Mouse (Mus musculus): ENCODE measurements around the gene Olfr1415. TPM values are rescaled to one million over a fixed set of nuclear protein-coding genes. Genes with fewer than 3 reads are reported as not detected.
A peak's percentile ranks its signal among the peaks of the same experiment; 100 is the strongest.

The Olfr1415 gene
- polyA plus RNA-seq, 1 experiment from 2014 or later, result not detected

DNA sequence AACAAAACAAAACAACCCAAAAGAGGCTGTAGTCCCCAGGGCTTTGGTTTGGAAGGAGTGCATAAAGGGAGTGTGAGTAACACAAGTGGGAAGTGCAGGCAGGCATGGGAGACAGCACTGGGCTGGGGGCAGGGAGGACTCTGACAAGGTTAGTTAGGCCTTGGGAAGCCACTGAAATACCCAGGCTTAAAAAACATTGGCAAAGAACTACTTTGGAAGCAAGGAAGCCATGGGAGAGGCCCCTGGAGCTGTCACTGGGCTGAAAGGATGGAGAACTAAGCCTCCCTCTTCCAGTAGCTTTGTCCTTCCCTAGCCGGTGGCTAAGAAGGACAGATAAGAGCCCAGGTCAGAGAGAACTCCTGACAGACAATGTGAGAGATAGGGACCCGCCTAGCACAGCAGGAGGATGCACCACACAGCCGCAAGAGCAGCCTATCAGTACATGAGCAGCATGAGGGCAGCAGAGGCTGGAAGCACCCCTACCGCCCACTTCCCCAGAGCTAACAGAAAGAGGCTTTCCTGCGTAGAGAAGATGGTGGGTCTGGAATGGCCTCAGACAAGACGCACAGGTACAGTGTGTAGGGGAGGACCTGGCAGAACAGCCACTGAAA is 54.3 kb downstream of the Olfr1415 start:
- H3K9ac ChIP-seq (ENCODE audit: low read depth, low read length), result no peak overlapping the region
- no peak overlapping the region for H3K27ac ChIP-seq (ENCODE audit: low read length)
- H3K27me3 ChIP-seq (ENCODE audit: control insufficient read depth, insufficient read depth, low read depth, low read length), result no peaks in the 10 kb centered on the region
- no peaks in the 10 kb centered on the region for H3K9me3 ChIP-seq (replicated peaks; ENCODE audit: control insufficient read depth, low read length, poor library complexity, severe bottlenecking)
- no peak overlapping the region for H3K4me2 ChIP-seq (ENCODE audit: low read length)
- H3K4me3 ChIP-seq (ENCODE audit: low read depth, low read length), result no peak overlapping the region
- no peak for ATAC-seq
- H3K4me1 ChIP-seq (ENCODE audit: control insufficient read depth, insufficient read depth, low read length), result peaks cover 8% of the 10 kb centered on the region
- peaks cover 9% of the 10 kb centered on the region for H3K36me3 ChIP-seq (ENCODE audit: control insufficient read depth, insufficient read depth, low read length)
- WGBS, result 56% methylated on average over 6 of the region's 6 CpGs

DNA sequence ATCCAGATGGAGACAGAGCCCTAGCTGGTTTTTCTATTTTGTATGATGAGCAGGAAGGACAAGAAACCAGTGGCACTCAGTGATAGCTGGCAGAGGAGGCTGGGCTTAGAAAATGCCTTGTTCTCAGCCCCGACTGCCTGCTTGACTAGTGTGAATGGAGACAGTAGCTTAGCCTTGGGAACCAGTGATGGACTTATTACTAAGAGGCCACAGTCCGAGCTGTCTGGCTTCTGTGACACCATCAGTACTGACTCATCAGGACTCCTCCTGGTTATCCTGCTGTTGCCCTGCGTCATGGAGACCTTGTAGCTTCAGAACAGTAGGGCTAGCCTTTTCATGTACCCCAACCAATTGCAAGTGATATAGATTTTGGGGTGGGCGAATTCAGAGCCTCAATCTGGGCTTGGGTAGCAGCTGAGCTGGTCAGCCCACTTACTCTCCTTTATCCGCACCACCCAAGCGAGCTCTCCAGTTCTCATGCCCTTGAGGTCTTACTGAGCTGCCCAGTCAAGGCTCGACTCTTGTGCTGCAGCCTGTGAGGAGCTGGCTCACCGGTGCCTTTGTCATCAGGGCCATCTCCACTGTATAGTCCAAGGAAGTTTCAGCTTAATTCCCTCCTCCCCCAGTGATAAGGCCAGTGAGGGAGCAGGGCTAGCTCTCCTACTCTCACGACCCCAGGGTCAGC is 55.7 kb downstream of the Olfr1415 start:
- no peaks in the 10 kb centered on the region for H3K27me3 ChIP-seq (ENCODE audit: control insufficient read depth, insufficient read depth, low read depth, low read length)
- no peak overlapping the region for H3K4me2 ChIP-seq (ENCODE audit: low read length)
- peaks cover 4% of the 10 kb centered on the region for H3K36me3 ChIP-seq (ENCODE audit: control insufficient read depth, insufficient read depth, low read length)
- H3K4me3 ChIP-seq (ENCODE audit: low read depth, low read length), result no peak overlapping the region
- no peaks in the 10 kb centered on the region for H3K9me3 ChIP-seq (replicated peaks; ENCODE audit: control insufficient read depth, low read length, poor library complexity, severe bottlenecking)
- ATAC-seq, result no peak
- H3K9ac ChIP-seq (ENCODE audit: low read depth, low read length), result no peak overlapping the region
- H3K27ac ChIP-seq (ENCODE audit: low read length), result no peak overlapping the region
- 92% methylated on average over 9 of the region's 9 CpGs for WGBS
- H3K4me1 ChIP-seq (ENCODE audit: control insufficient read depth, insufficient read depth, low read length), result peaks cover 8% of the 10 kb centered on the region

Small RNA genes within 50 kb of the gene (microRNA-seq; reads per million reads assigned to microRNA genes)
- 3.8 reads per million, percentile 19 among the genes with 10 or more reads in this experiment for gene Mir6900

Other genes with a start within 250 kb of the Olfr1415 start
- 300 and 309 TPM in 2 replicates for gene Ndufa10, start 22.2 kb downstream of the Olfr1415 start, polyA plus RNA-seq (2015; fragmentation: Nextera tagmentation; extraction: Ambion mirVana)
- not detected in 2 replicates for gene Olfr1416, start 11.0 kb downstream of the Olfr1415 start, polyA plus RNA-seq (2015; fragmentation: Nextera tagmentation; extraction: Ambion mirVana)
- not detected in 2 replicates for gene Olfr1414, start 22.6 kb upstream of the Olfr1415 start, polyA plus RNA-seq (2015; fragmentation: Nextera tagmentation; extraction: Ambion mirVana)
- not detected in 2 replicates for gene Olfr1413, start 75.2 kb upstream of the Olfr1415 start, polyA plus RNA-seq (2015; fragmentation: Nextera tagmentation; extraction: Ambion mirVana)
- gene Olfr1412, start 89.7 kb upstream of the Olfr1415 start, polyA plus RNA-seq (2015; fragmentation: Nextera tagmentation; extraction: Ambion mirVana), result not detected in 2 replicates
- not detected in 2 replicates for gene Olfr1411, start 98.3 kb upstream of the Olfr1415 start, polyA plus RNA-seq (2015; fragmentation: Nextera tagmentation; extraction: Ambion mirVana)
- not detected in 2 replicates for gene Olfr1410, start 109.7 kb upstream of the Olfr1415 start, polyA plus RNA-seq (2015; fragmentation: Nextera tagmentation; extraction: Ambion mirVana)
- not detected in 2 replicates for gene Olfr12, start 121.7 kb upstream of the Olfr1415 start, polyA plus RNA-seq (2015; fragmentation: Nextera tagmentation; extraction: Ambion mirVana)
- gene Cops9, start 145.9 kb upstream of the Olfr1415 start, polyA plus RNA-seq (2015; fragmentation: Nextera tagmentation; extraction: Ambion mirVana), result 492 and 521 TPM in 2 replicates
- 0.65 TPM in 1 of 2 replicates, not detected in the other for gene Otos, start 152.7 kb upstream of the Olfr1415 start, polyA plus RNA-seq (2015; fragmentation: Nextera tagmentation; extraction: Ambion mirVana)

All from midbrain, embryonic 16.5 days (tissue).